Mouse (Mus musculus): Measurements from ENCODE around the gene E330021D16Rik. TPM values are rescaled to one million over a fixed set of nuclear protein-coding genes. Genes with fewer than 3 reads are reported as not detected.
"Not testable (repeated sequence)": the region's sequence is repeated elsewhere in the genome, so short reads cannot be mapped to it uniquely, and the experiment has no call there.

The E330021D16Rik gene
- not detected for total RNA-seq (2021)

- no peak for DNase-seq (ENCODE audit: extremely low spot score in 1 of 2, low spot score in 2 of 2)
- intact Hi-C loops (cut with DNase I) = no loop called here
Measured at GRCm38 (mm10) chr6:136415133-136415775, at the start of gene E330021D16Rik. Gene E330021D16Rik, minus strand, starts transcription at chr6:136415569.

- DNase-seq (ENCODE audit: extremely low spot score in 1 of 2, low spot score in 2 of 2) = no peak
- intact Hi-C loops (cut with DNase I) = no loop called here
Measured at GRCm38 (mm10) chr6:136465021-136465420, 49.7 kb upstream of the E330021D16Rik start.

DNA sequence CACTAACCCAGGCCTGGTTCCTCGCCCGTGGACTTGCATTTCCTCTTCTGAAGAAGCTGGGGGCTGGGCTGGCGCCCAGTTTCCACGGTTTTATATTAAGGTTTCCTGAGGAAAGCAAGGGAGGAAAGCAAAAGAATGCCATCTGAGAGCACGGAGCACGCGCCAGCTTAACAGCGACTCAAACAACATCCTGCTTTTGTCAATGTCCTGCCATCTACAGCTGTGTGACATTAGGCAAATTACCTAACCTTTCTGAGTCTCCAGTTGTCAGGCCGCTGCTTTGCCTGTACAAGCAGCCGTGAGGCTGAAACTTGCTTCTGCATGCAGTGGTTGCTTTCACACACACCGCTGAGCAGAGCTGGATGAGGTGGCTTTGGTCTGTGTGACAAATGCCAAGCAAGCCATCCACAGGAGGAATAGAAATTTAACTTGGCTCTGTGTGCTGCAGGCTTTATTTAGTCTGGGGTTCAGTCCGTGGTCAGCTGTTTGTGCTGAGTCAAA, 48.8 kb upstream of the E330021D16Rik start:
- peak in 1 of 2 experiments; percentile 65 for DNase-seq (ENCODE audit: extremely low spot score in 1 of 2, low spot score in 2 of 2)
- intact Hi-C loops (cut with DNase I) = loop anchor here (5.0 kb wide), 1 partner anchor 42 kb away; no protein-coding TSS in a partner anchor

DNA sequence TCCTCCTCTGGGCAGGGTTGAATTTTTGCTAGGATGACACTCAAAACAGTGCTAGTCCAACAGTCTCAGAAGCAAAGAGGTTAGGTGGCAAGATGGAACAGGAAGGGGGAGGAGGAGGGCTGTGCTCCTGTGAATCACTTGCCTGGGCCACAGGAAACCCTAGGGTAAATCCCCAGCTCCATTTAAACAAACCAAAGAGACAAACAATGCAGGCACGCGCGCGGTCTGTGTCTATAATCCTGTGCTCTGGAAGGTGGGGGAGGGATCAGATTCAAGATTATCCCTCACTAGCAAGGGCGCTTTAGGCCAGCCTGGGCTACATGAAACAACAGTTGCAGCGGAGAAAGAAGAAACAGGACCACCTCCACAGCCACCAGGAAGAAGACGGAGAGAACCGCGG, 48.1 kb upstream of the E330021D16Rik start:
- no peak for DNase-seq (ENCODE audit: extremely low spot score in 1 of 2, low spot score in 2 of 2)
- intact Hi-C loops (cut with DNase I) = loop anchor here (5.0 kb wide), 1 partner anchor 41 kb away; no protein-coding TSS in a partner anchor

- no peak for DNase-seq (ENCODE audit: extremely low spot score in 1 of 2, low spot score in 2 of 2)
- intact Hi-C loops (cut with DNase I) = no loop called here
Measured at GRCm38 (mm10) chr6:136459156-136459555, 43.8 kb upstream of the E330021D16Rik start.

GRCm38 (mm10) chr6:136456302-136456701, 40.9 kb upstream of the E330021D16Rik start:
- DNase-seq (ENCODE audit: extremely low spot score in 1 of 2, low spot score in 2 of 2) = no peak
- intact Hi-C loops (cut with DNase I) = no loop called here

- DNase-seq (ENCODE audit: extremely low spot score in 1 of 2, low spot score in 2 of 2) = no peak
- intact Hi-C loops (cut with DNase I) = no loop called here
Measured at GRCm38 (mm10) chr6:136455696-136456095, 40.3 kb upstream of the E330021D16Rik start.

- intact Hi-C loops (cut with DNase I) = no loop called here
- DNase-seq (ENCODE audit: extremely low spot score in 1 of 2, low spot score in 2 of 2) = no peak
Measured at GRCm38 (mm10) chr6:136452623-136453022, 37.3 kb upstream of the E330021D16Rik start.

DNA sequence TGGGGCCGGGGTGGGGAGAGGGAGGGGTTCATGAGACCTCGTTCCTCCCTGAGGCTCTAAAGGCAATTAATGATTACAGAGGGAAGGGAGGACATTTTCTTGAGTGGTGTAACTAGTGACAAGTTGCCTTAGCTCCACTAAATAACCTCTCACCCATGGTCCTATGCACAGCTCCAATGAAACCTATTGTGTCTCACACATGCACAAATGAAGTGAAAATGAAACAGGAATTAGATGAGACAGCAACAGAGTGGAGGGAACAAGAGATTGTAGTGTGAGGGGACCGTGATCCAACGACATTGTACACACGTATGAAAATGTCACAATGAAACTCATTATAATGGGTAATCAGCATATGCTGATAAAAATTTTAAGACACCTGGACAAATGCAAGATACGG, 35.5 kb upstream of the E330021D16Rik start:
- intact Hi-C loops (cut with DNase I) = no loop called here
- no peak for DNase-seq (ENCODE audit: extremely low spot score in 1 of 2, low spot score in 2 of 2)

DNA sequence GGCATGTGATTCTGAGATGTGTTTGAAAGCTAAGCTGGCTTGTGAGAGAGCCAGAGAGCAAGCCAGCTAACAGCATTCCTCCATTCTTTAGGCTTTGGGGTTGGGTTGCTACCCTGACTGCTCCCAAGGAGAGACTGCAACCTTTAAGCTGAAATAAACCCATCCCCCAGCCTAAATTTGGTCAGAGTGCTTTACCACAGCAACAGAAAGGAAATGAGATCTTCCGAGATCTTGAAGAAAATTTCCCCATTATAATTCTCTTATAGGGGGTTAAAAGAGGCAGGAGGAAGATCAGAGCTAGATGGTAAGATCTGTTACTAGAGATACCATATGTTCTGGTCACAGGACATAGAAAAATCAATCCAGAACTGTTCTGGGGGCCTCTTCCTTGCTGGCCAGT, 34.6 kb upstream of the E330021D16Rik start:
- no peak for DNase-seq (ENCODE audit: extremely low spot score in 1 of 2, low spot score in 2 of 2)
- intact Hi-C loops (cut with DNase I) = no loop called here

GRCm38 (mm10) chr6:136449270-136449692, 33.9 kb upstream of the E330021D16Rik start:
- peak; percentile 31 to 79 for DNase-seq (ENCODE audit: extremely low spot score in 1 of 2, low spot score in 2 of 2)
- intact Hi-C loops (cut with DNase I) = no loop called here

GRCm38 (mm10) chr6:136439205-136439604, 23.8 kb upstream of the E330021D16Rik start:
- intact Hi-C loops (cut with DNase I) = not testable (repeated sequence)
- peak in 1 of 2 experiments; percentile 2 for DNase-seq (ENCODE audit: extremely low spot score in 1 of 2, low spot score in 2 of 2)

- intact Hi-C loops (cut with DNase I); DNase-seq (ENCODE audit: extremely low spot score in 1 of 2, low spot score in 2 of 2): not testable (repeated sequence)
Measured at GRCm38 (mm10) chr6:136436151-136436550, 20.8 kb upstream of the E330021D16Rik start.

- DNase-seq (ENCODE audit: extremely low spot score in 1 of 2, low spot score in 2 of 2) = no peak
Measured at GRCm38 (mm10) chr6:136433573-136433972, 18.2 kb upstream of the E330021D16Rik start.

GRCm38 (mm10) chr6:136431896-136432248, 16.5 kb upstream of the E330021D16Rik start:
- no peak for DNase-seq (ENCODE audit: extremely low spot score in 1 of 2, low spot score in 2 of 2)
- intact Hi-C loops (cut with DNase I) = no loop called here

More at GRCm38 (mm10) chr6:136433573-136433972, 18.2 kb upstream of the E330021D16Rik start:
- intact Hi-C loops (cut with DNase I) = no loop called here

GRCm38 (mm10) chr6:136431169-136431895, 16.0 kb upstream of the E330021D16Rik start:
- intact Hi-C loops (cut with DNase I) = no loop called here
- no peak for DNase-seq (ENCODE audit: extremely low spot score in 1 of 2, low spot score in 2 of 2)

DNA sequence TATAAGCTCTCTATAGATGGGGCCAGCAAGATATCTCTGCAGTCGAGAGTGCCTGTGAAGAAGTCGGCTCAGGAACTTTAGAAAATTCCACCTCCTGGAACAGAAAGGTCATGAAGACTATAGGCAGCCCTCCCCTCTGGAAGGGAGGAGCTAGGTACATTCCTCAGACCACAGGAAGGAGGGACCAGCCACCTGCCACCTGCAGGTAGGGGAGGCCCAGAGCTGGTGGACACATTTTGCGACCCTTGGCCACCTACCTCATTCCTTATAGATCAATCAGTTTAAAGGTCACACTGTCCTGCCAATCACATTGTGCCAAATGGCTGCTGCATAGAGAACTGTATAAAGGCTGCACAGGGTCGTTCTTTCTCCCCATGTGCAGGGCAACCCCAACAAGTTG, 14.1 kb upstream of the E330021D16Rik start:
- intact Hi-C loops (cut with DNase I) = loop anchor here (10.0 kb wide), 1 partner anchor 385 kb away; no protein-coding TSS in a partner anchor
- DNase-seq (ENCODE audit: extremely low spot score in 1 of 2, low spot score in 2 of 2) = no peak

DNA sequence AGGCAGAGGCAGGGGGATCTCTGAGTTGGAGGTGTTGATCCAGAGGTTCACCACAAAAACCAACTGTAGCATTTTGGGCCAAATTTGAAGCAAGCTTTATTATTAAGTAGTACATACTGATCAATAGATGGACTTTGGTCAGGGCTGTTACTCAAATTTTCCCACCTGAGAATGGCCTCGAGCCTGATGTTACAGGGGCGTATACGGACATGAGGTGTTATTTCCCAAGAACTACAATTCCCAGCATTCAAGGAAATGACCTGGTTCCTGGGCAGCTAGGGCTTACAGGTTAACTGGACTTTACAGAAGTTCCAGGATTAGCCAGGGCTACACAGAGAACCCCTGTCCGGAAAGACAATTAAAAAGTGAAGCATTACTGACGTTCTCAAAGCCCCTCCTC, 13.0 kb upstream of the E330021D16Rik start:
- DNase-seq (ENCODE audit: extremely low spot score in 1 of 2, low spot score in 2 of 2) = no peak
- intact Hi-C loops (cut with DNase I) = loop anchor here (10.0 kb wide), 1 partner anchor 386 kb away; no protein-coding TSS in a partner anchor

DNA sequence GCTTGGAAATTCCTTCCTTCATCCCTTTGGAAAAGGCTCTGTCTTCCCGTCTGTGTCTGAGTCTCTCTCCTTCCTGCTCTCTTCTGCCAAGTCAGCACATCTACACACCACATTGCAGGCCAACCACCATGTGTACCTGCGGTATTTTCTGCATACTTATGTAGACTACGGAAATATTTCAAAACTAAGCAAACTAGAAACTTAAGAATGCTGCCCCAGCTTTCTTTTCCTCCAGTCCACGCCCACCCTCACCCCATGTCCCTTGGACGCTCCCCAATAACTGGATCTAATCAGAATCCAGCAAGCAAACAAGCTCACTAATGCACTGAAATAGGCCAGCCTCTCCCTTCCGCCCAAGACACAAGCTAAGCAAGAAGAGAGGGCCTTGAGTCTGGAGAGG, 11.9 kb upstream of the E330021D16Rik start:
- no peak for DNase-seq (ENCODE audit: extremely low spot score in 1 of 2, low spot score in 2 of 2)
- intact Hi-C loops (cut with DNase I) = loop anchor here (10.0 kb wide), 1 partner anchor 388 kb away; no protein-coding TSS in a partner anchor

DNA sequence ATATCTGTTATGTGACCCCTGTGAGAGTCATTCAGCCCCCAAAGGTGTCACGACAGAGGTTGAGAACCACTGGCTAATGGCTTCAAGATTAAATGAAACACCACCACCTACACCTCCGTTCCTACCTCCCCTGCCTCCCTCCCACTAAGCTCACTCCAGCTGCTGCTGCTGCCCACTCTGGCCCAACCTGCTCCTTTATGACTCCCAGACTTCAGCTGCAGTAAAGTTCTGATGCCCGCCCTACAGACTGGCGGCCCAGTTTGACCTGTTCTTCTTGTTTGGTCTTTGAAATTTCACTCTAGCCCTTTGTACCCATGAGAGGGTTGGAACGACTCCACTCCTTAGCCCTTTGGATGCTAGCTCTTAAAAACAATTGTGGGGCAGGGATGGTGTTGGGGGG, 10.6 kb upstream of the E330021D16Rik start:
- no peak for DNase-seq (ENCODE audit: extremely low spot score in 1 of 2, low spot score in 2 of 2)
- intact Hi-C loops (cut with DNase I) = loop anchor here (10.0 kb wide), 1 partner anchor 389 kb away; no protein-coding TSS in a partner anchor
